In the genomic region with DNA sequence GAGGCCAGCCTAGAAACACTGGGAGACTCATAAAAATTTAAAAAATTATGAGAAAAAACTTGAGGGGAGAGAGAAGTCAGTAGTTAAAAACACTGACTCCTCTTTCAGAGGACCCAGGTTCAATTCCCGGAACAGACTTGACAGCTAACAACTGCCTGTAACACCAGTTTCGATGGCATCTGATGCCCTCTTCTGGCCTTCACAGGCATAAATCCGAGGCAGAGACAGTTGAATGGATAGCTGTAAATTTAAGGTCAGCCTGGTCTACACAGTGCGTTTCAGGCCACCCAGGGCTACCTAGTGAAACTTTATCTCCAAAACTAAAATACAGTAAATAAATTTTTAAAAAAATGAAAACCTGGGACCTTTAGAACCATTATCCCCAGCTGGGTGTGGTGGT, we compare ENCODE assay signal across 23 mouse cellular contexts. TPM values are rescaled to one million over a fixed set of nuclear protein-coding genes. Genes with fewer than 3 reads are reported as not detected.
DNase-seq lines count a peak whose midpoint lies in the region; ATAC-seq and TF ChIP-seq lines count a peak whose summit lies in the region.
"Had no signal": no experiment of that assay in that cellular context is flagged by ENCODE, and none has a peak within 500 bp of the region (broad histone marks: within the 10 kb centered on the region; RNA-seq: fewer than 3 reads in every experiment).

No protein-coding gene starts in this region.

- H3K27ac ChIP-seq in forebrain, postnatal 0 days (ENCODE audit: low read depth, low read length) = no peak overlapping the region
- H3K27ac ChIP-seq in forebrain, embryonic 10.5 days = no peak overlapping the region
- no peak overlapping the region for H3K27ac ChIP-seq in kidney, postnatal 0 days
- H3K27ac ChIP-seq in kidney, embryonic 16.5 days (ENCODE audit: low read length) = no peak overlapping the region
- no peak overlapping the region for H3K27ac ChIP-seq in lung, postnatal 0 days (ENCODE audit: low read length)
- H3K27ac ChIP-seq: hindbrain, embryonic 13.5 days; intestine, embryonic 15.5 days; limb, embryonic 10.5 days; liver, embryonic 15.5 days; midbrain, embryonic 10.5 days; neural tube, embryonic 12.5 days had no signal

- no peak overlapping the region for H3K4me3 ChIP-seq in forebrain, postnatal 0 days (ENCODE audit: low read depth, low read length)
- no peak overlapping the region for H3K4me3 ChIP-seq in forebrain, embryonic 10.5 days
- no peak overlapping the region for H3K4me3 ChIP-seq in kidney, postnatal 0 days (replicated peaks; ENCODE audit: low read depth, low read length)
- no peak overlapping the region for H3K4me3 ChIP-seq in kidney, embryonic 16.5 days (ENCODE audit: low read length)
- H3K4me3 ChIP-seq in lung, postnatal 0 days (ENCODE audit: low read depth, low read length) = no peak overlapping the region
- H3K4me3 ChIP-seq: hindbrain, embryonic 13.5 days; intestine, embryonic 15.5 days; limb, embryonic 10.5 days; liver, embryonic 15.5 days; midbrain, embryonic 10.5 days; neural tube, embryonic 12.5 days had no signal

- H3K4me2 ChIP-seq in forebrain, postnatal 0 days (ENCODE audit: low read depth) = no peak overlapping the region
- H3K4me2 ChIP-seq in kidney, postnatal 0 days (ENCODE audit: low read length) = no peak overlapping the region
- no peak overlapping the region for H3K4me2 ChIP-seq in kidney, embryonic 16.5 days (replicated peaks; ENCODE audit: low read depth, low read length)
- no peak overlapping the region for H3K4me2 ChIP-seq in lung, postnatal 0 days (replicated peaks; ENCODE audit: low read depth, low read length)
- H3K4me2 ChIP-seq: heart, embryonic 11.5 days; hindbrain, embryonic 13.5 days; intestine, embryonic 15.5 days; liver, embryonic 15.5 days; neural tube, embryonic 12.5 days had no signal

- H3K27me3 ChIP-seq in forebrain, postnatal 0 days (ENCODE audit: insufficient read depth, low read length) = no peaks in the 10 kb centered on the region
- no peaks in the 10 kb centered on the region for H3K27me3 ChIP-seq in forebrain, embryonic 10.5 days (ENCODE audit: poor library complexity, severe bottlenecking)
- no peaks in the 10 kb centered on the region for H3K27me3 ChIP-seq in kidney, postnatal 0 days (ENCODE audit: insufficient read depth, low read length)
- H3K27me3 ChIP-seq in kidney, embryonic 16.5 days (ENCODE audit: insufficient read depth, low read length) = no peaks in the 10 kb centered on the region
- H3K27me3 ChIP-seq in lung, postnatal 0 days (replicated peaks; ENCODE audit: insufficient read depth, low read length) = no peaks in the 10 kb centered on the region
- H3K27me3 ChIP-seq in splenic B cell, adult 2 months (ENCODE audit: control insufficient read depth, insufficient read depth, low read length, poor library complexity, severe bottlenecking) = no peaks in the 10 kb centered on the region
- H3K27me3 ChIP-seq: hindbrain, embryonic 13.5 days; intestine, embryonic 15.5 days; liver, embryonic 15.5 days; neural tube, embryonic 12.5 days had no signal

- 87% methylated on average over 4 of the region's 4 CpGs for WGBS in forebrain, postnatal 0 days
- WGBS in forebrain, embryonic 10.5 days = 83% methylated on average over 4 of the region's 4 CpGs
- 38% methylated on average over 4 of the region's 4 CpGs for WGBS in kidney, postnatal 0 days
- WGBS in kidney, embryonic 16.5 days = 47% methylated on average over 4 of the region's 4 CpGs
- WGBS in lung, postnatal 0 days = 73% methylated on average over 4 of the region's 4 CpGs

- peaks cover 32% of the 10 kb centered on the region for H3K36me3 ChIP-seq in forebrain, postnatal 0 days (ENCODE audit: insufficient read depth)
- peaks cover 93% of the 10 kb centered on the region for H3K36me3 ChIP-seq in forebrain, embryonic 10.5 days (replicated peaks)
- H3K36me3 ChIP-seq in kidney, postnatal 0 days (ENCODE audit: insufficient read depth, low read length) = peaks cover 30% of the 10 kb centered on the region
- H3K36me3 ChIP-seq in kidney, embryonic 16.5 days (ENCODE audit: insufficient read depth, low read length) = peaks cover 41% of the 10 kb centered on the region
- peaks cover 13% of the 10 kb centered on the region; the same call in 1 of the 2 replicates for H3K36me3 ChIP-seq in lung, postnatal 0 days (ENCODE audit: insufficient read depth, low read length)
- peaks cover 13% of the 10 kb centered on the region for H3K36me3 ChIP-seq in splenic B cell, adult 2 months (ENCODE audit: control insufficient read depth, insufficient read depth, low read length, poor library complexity, severe bottlenecking)

- DNase-seq in forebrain, postnatal 0 days = no peak
- DNase-seq in forebrain, embryonic 10.5 days (ENCODE audit: extremely low spot score, low spot score) = no peak
- DNase-seq in kidney, postnatal 0 days (ENCODE audit: low spot score) = no peak
- DNase-seq in lung, postnatal 0 days (ENCODE audit: low spot score) = no peak
- no peak for DNase-seq in lung, adult 18-20 months
- peak; percentile 29 for DNase-seq in splenic B cell, adult 2 months (ENCODE audit: low read depth, low spot score)
- no peak for DNase-seq in spleen, postnatal 4 days (ENCODE audit: low spot score in 2 of 2)
- DNase-seq: cerebellum, adult 2 months; cerebellum, postnatal 36 days; kidney, postnatal 10 days; right cerebral cortex, postnatal 14 days; spleen, adult 18-20 months had no signal

- TF ChIP-seq EP300 in lung, postnatal 0 days (IDR thresholded peaks at IDR 0.05) = no peak

- peak; percentile 38 for TF ChIP-seq CTCF in forebrain, postnatal 0 days (IDR thresholded peaks at IDR 0.05; ENCODE audit: low read depth)
- peak; percentile 42; the same call in 1 of the 2 replicates for TF ChIP-seq CTCF in kidney, postnatal 0 days (IDR thresholded peaks at IDR 0.05; ENCODE audit: low read depth)
- TF ChIP-seq CTCF in lung, postnatal 0 days (IDR thresholded peaks at IDR 0.05) = peak; percentile 53

- H3K4me1 ChIP-seq in forebrain, postnatal 0 days (ENCODE audit: insufficient read depth) = no peaks in the 10 kb centered on the region
- H3K4me1 ChIP-seq in forebrain, embryonic 10.5 days = no peaks in the 10 kb centered on the region
- H3K4me1 ChIP-seq in kidney, postnatal 0 days (replicated peaks; ENCODE audit: insufficient read depth, low read length) = no peaks in the 10 kb centered on the region
- H3K4me1 ChIP-seq in kidney, embryonic 16.5 days (ENCODE audit: insufficient read depth, low read length) = no peaks in the 10 kb centered on the region
- no peaks in the 10 kb centered on the region for H3K4me1 ChIP-seq in lung, postnatal 0 days (ENCODE audit: insufficient read depth, low read depth, low read length)
- H3K4me1 ChIP-seq: hindbrain, embryonic 13.5 days; intestine, embryonic 15.5 days; limb, embryonic 10.5 days; liver, embryonic 15.5 days; midbrain, embryonic 10.5 days; neural tube, embryonic 12.5 days had no signal

- H3K9me3 ChIP-seq in forebrain, postnatal 0 days (ENCODE audit: low read length) = no peaks in the 10 kb centered on the region
- H3K9me3 ChIP-seq in forebrain, embryonic 10.5 days = no peaks in the 10 kb centered on the region
- H3K9me3 ChIP-seq in kidney, postnatal 0 days (replicated peaks; ENCODE audit: low read length) = no peaks in the 10 kb centered on the region
- H3K9me3 ChIP-seq in kidney, embryonic 16.5 days (ENCODE audit: low read length) = no peaks in the 10 kb centered on the region
- no peaks in the 10 kb centered on the region for H3K9me3 ChIP-seq in lung, postnatal 0 days (ENCODE audit: low read length)
- H3K9me3 ChIP-seq: hindbrain, embryonic 13.5 days; intestine, embryonic 15.5 days; limb, embryonic 10.5 days; liver, embryonic 15.5 days; midbrain, embryonic 10.5 days; neural tube, embryonic 12.5 days had no signal

- ATAC-seq in forebrain, postnatal 0 days = no peak
- no peak for ATAC-seq in kidney, postnatal 0 days (replicated peaks; ENCODE audit: low FRiP score, low read depth)
- no peak for ATAC-seq in kidney, embryonic 16.5 days (ENCODE audit: low FRiP score, low TSS enrichment)
- no peak for ATAC-seq in lung, postnatal 0 days
- ATAC-seq: CD4-positive, CD25-positive, alpha-beta regulatory T cell, adult 4 months; forebrain, embryonic 14.5 days; intestine, embryonic 15.5 days had no signal

- no peak overlapping the region for H3K9ac ChIP-seq in forebrain, postnatal 0 days
- H3K9ac ChIP-seq in kidney, postnatal 0 days (ENCODE audit: low read depth, low read length) = no peak overlapping the region
- no peak overlapping the region for H3K9ac ChIP-seq in kidney, embryonic 16.5 days (replicated peaks; ENCODE audit: low read length)
- H3K9ac ChIP-seq in lung, postnatal 0 days (replicated peaks; ENCODE audit: low read depth) = no peak overlapping the region
- H3K9ac ChIP-seq: hindbrain, embryonic 13.5 days; intestine, embryonic 15.5 days; liver, embryonic 15.5 days; neural tube, embryonic 12.5 days had no signal

RNA-seq across cellular contexts. Expression of gene Utp11, which starts 8.4 kb away (rescaled TPM):
- 14.2 and 16.2 TPM in 2 replicates for total RNA-seq in forebrain, postnatal 0 days (2014; rRNA removed)
- 30.9 and 33.0 TPM in 2 replicates for polyA plus RNA-seq in forebrain, postnatal 0 days (2015; fragmentation: Nextera tagmentation; extraction: Ambion mirVana)
- 63.0 and 65.9 TPM in 2 replicates for polyA plus RNA-seq in forebrain, embryonic 10.5 days (2016; fragmentation: Nextera tagmentation; extraction: Ambion mirVana)
- polyA plus RNA-seq in kidney, postnatal 0 days (2015; fragmentation: Nextera tagmentation; extraction: Ambion mirVana) = 61.8 and 63.0 TPM in 2 replicates
- 65.4 and 72.5 TPM in 2 replicates for polyA plus RNA-seq in kidney, embryonic 16.5 days (2015; fragmentation: Nextera tagmentation; extraction: Ambion mirVana)
- 37.4 and 48.8 TPM in 2 replicates for polyA plus RNA-seq in lung, postnatal 0 days (2015; fragmentation: Nextera tagmentation; extraction: Ambion mirVana)

RNA-seq across cellular contexts. Expression of gene Fhl3, which starts 15.5 kb away (rescaled TPM):
- 2.5 and 3.0 TPM in 2 replicates for total RNA-seq in forebrain, postnatal 0 days (2014; rRNA removed)
- 1.4 and 2.0 TPM in 2 replicates for polyA plus RNA-seq in forebrain, postnatal 0 days (2015; fragmentation: Nextera tagmentation; extraction: Ambion mirVana)
- polyA plus RNA-seq in forebrain, embryonic 10.5 days (2016; fragmentation: Nextera tagmentation; extraction: Ambion mirVana) = 5.5 and 8.7 TPM in 2 replicates
- polyA plus RNA-seq in kidney, postnatal 0 days (2015; fragmentation: Nextera tagmentation; extraction: Ambion mirVana) = 9.4 and 10.0 TPM in 2 replicates
- polyA plus RNA-seq in kidney, embryonic 16.5 days (2015; fragmentation: Nextera tagmentation; extraction: Ambion mirVana) = 6.6 and 8.1 TPM in 2 replicates
- polyA plus RNA-seq in lung, postnatal 0 days (2015; fragmentation: Nextera tagmentation; extraction: Ambion mirVana) = 5.2 and 5.8 TPM in 2 replicates

RNA-seq across cellular contexts. Expression of gene Pou3f1, which starts 28.4 kb away (rescaled TPM):
- total RNA-seq in forebrain, postnatal 0 days (2014; rRNA removed) = 19.7 and 30.5 TPM in 2 replicates
- polyA plus RNA-seq in forebrain, postnatal 0 days (2015; fragmentation: Nextera tagmentation; extraction: Ambion mirVana) = 20.2 and 31.1 TPM in 2 replicates
- polyA plus RNA-seq in forebrain, embryonic 10.5 days (2016; fragmentation: Nextera tagmentation; extraction: Ambion mirVana) = 2.7 and 3.0 TPM in 2 replicates
- polyA plus RNA-seq in kidney, postnatal 0 days (2015; fragmentation: Nextera tagmentation; extraction: Ambion mirVana) = 0.43 and 0.57 TPM in 2 replicates
- 0.37 and 0.40 TPM in 2 replicates for polyA plus RNA-seq in kidney, embryonic 16.5 days (2015; fragmentation: Nextera tagmentation; extraction: Ambion mirVana)
- 0.10 and 0.14 TPM in 2 replicates for polyA plus RNA-seq in lung, postnatal 0 days (2015; fragmentation: Nextera tagmentation; extraction: Ambion mirVana)
- total RNA-seq: monocyte, adult 5-6 weeks had no signal
- polyA plus RNA-seq: CD4-positive, CD25-positive, alpha-beta regulatory T cell, adult 4 months; liver, embryonic 15.5 days had no signal

RNA-seq across cellular contexts. Expression of gene Sf3a3, which starts 29.6 kb away (rescaled TPM):
- 46.3 and 54.4 TPM in 2 replicates for total RNA-seq in forebrain, postnatal 0 days (2014; rRNA removed)
- 68.3 and 84.1 TPM in 2 replicates for polyA plus RNA-seq in forebrain, postnatal 0 days (2015; fragmentation: Nextera tagmentation; extraction: Ambion mirVana)
- polyA plus RNA-seq in forebrain, embryonic 10.5 days (2016; fragmentation: Nextera tagmentation; extraction: Ambion mirVana) = 260 and 269 TPM in 2 replicates
- 92.4 and 103 TPM in 2 replicates for polyA plus RNA-seq in kidney, postnatal 0 days (2015; fragmentation: Nextera tagmentation; extraction: Ambion mirVana)
- 162 and 169 TPM in 2 replicates for polyA plus RNA-seq in kidney, embryonic 16.5 days (2015; fragmentation: Nextera tagmentation; extraction: Ambion mirVana)
- 49.1 and 57.1 TPM in 2 replicates for polyA plus RNA-seq in lung, postnatal 0 days (2015; fragmentation: Nextera tagmentation; extraction: Ambion mirVana)

RNA-seq across cellular contexts. Expression of gene Inpp5b, which starts 56.6 kb away (rescaled TPM):
- total RNA-seq in forebrain, postnatal 0 days (2014; rRNA removed) = 17.9 and 21.7 TPM in 2 replicates
- 8.0 and 11.2 TPM in 2 replicates for polyA plus RNA-seq in forebrain, postnatal 0 days (2015; fragmentation: Nextera tagmentation; extraction: Ambion mirVana)
- 28.8 and 29.4 TPM in 2 replicates for polyA plus RNA-seq in forebrain, embryonic 10.5 days (2016; fragmentation: Nextera tagmentation; extraction: Ambion mirVana)
- polyA plus RNA-seq in kidney, postnatal 0 days (2015; fragmentation: Nextera tagmentation; extraction: Ambion mirVana) = 21.8 and 27.0 TPM in 2 replicates
- 34.7 and 35.0 TPM in 2 replicates for polyA plus RNA-seq in kidney, embryonic 16.5 days (2015; fragmentation: Nextera tagmentation; extraction: Ambion mirVana)
- 59.6 and 62.9 TPM in 2 replicates for polyA plus RNA-seq in lung, postnatal 0 days (2015; fragmentation: Nextera tagmentation; extraction: Ambion mirVana)
